Mouse (Mus musculus) hindbrain, embryonic 15.5 days (tissue): ENCODE results near the gene Zdhhc21. TPM values are rescaled to one million over a fixed set of nuclear protein-coding genes. Genes with fewer than 3 reads are reported as not detected.

Experiments
- ATAC-seq: fragments of 200-750 bp; cut with Nextera tagmentation; 2 replicates; pipeline ENCODE4 v1.8.0; 2017; ENCODE audit warnings: low read depth, moderate number of reproducible peaks, moderate TSS enrichment; ENCODE audit not compliant: low FRiP score
- H3K27ac ChIP-seq: fragments of 300-500 bp; sonication (generic); replicated peaks from 2 replicates; pipeline ENCODE4 v1.5.1; 2015; ENCODE audit warnings: mild to moderate bottlenecking, inconsistent platforms
- H3K27me3 ChIP-seq: fragments of 300-500 bp; sonication (generic); 2 replicates; pipeline ENCODE4 v1.6.1; 2015; ENCODE audit warnings: control low read depth, inconsistent platforms
- H3K36me3 ChIP-seq: fragments of 300-500 bp; sonication (generic); 2 replicates; pipeline ENCODE4 v1.6.1; 2015; ENCODE audit warnings: control low read depth, inconsistent platforms
- H3K4me1 ChIP-seq: fragments of 300-500 bp; sonication (generic); replicated peaks from 2 replicates; pipeline ENCODE4 v1.6.1; 2015; ENCODE audit warnings: control low read depth, inconsistent platforms
- H3K4me2 ChIP-seq: fragments of 300-500 bp; sonication (generic); 2 replicates; pipeline ENCODE4 v1.6.1; 2015; ENCODE audit warnings: moderate library complexity, mild to moderate bottlenecking, inconsistent platforms
- H3K4me3 ChIP-seq: fragments of 300-500 bp; sonication (generic); 2 replicates; pipeline ENCODE4 v1.5.1; 2015; ENCODE audit warnings: mild to moderate bottlenecking, inconsistent platforms
- H3K9ac ChIP-seq: fragments of 300-500 bp; sonication (generic); 2 replicates; pipeline ENCODE4 v1.6.1; 2015; ENCODE audit warnings: inconsistent platforms
- H3K9me3 ChIP-seq: fragments of 300-500 bp; sonication (generic); 2 replicates; pipeline ENCODE4 v1.6.1; 2016; ENCODE audit warnings: control low read depth, inconsistent platforms
- WGBS: fragments of 180-500 bp; shearing (Covaris S2); methylation state at CpG from one replicate; pipeline ENCODE4 v1.1.7; 2015; 5-methylcytosine and 5-hydroxymethylcytosine counted together
- polyA plus RNA-seq: library from polyadenylated mRNA; unstranded; fragments of >200 nt; fragmentation: Nextera tagmentation; extraction: Ambion mirVana; gene quantifications from 2 replicates; pipeline ENCODE4 v1.2.1, GENCODE M21; 2015

The Zdhhc21 gene
- polyA plus RNA-seq, 1 experiment from 2014 or later = 17.0 TPM

- H3K27ac ChIP-seq = no peak overlapping the region
These were observed 104.0 kb downstream of the Zdhhc21 start for GRCm38 (mm10) chr4:82755616-82756294.

More at GRCm38 (mm10) chr4:82755616-82756294, 104.0 kb downstream of the Zdhhc21 start:
- WGBS = 18% methylated on average over 3 of the region's 3 CpGs
- no peak overlapping the region for H3K4me3 ChIP-seq
- H3K4me1 ChIP-seq = no peaks in the 10 kb centered on the region
- H3K4me2 ChIP-seq = no peak overlapping the region
- H3K9me3 ChIP-seq = no peaks in the 10 kb centered on the region
- H3K27me3 ChIP-seq = no peaks in the 10 kb centered on the region
- H3K36me3 ChIP-seq = no peaks in the 10 kb centered on the region
- no peak overlapping the region for H3K9ac ChIP-seq
- ATAC-seq = no peak

Other genes with a start within 250 kb of the Zdhhc21 start
- gene Nfib, start 154.2 kb downstream of the Zdhhc21 start, polyA plus RNA-seq = 70.0 and 72.5 TPM in 2 replicates
- gene Cer1, start 25.2 kb upstream of the Zdhhc21 start, polyA plus RNA-seq = not detected in 2 replicates
- gene Frem1, start 192.4 kb upstream of the Zdhhc21 start, polyA plus RNA-seq = 1.8 and 2.9 TPM in 2 replicates